Mouse (Mus musculus): ENCODE data around the gene Grsf1. TPM values are rescaled to one million over a fixed set of nuclear protein-coding genes. Genes with fewer than 3 reads are reported as not detected.

Grsf1 gene
- total RNA-seq, 4 experiments from 2014 or later = 121 to 154 (median 133) TPM

- DNase-seq = no peak
Measured at GRCm38 (mm10) chr5:88629987-88630386, 46.0 kb downstream of the Grsf1 start.

GRCm38 (mm10) chr5:88629125-88629524 lies 46.8 kb downstream of the Grsf1 start:
- DNase-seq = no peak

- DNase-seq = no peak
Measured at GRCm38 (mm10) chr5:88627545-88627944, 48.4 kb downstream of the Grsf1 start.

- DNase-seq = no peak
Measured at GRCm38 (mm10) chr5:88616988-88617387, 59.0 kb downstream of the Grsf1 start.

GRCm38 (mm10) chr5:88614129-88614528 lies 61.8 kb downstream of the Grsf1 start:
- no peak for DNase-seq

Other genes starting within 250 kb of the Grsf1 start
- not detected for gene Ambn, start 220.2 kb downstream of the Grsf1 start, total RNA-seq (2022)
- gene Enam, start 188.2 kb downstream of the Grsf1 start, total RNA-seq (2022) = not detected
- 1 to 10 TPM; 1.7 to 5.9 (median 3.2) TPM for gene Jchain, start 148.3 kb downstream of the Grsf1 start, total RNA-seq (2022)
- 10 to 100 TPM; 30.5 to 39.0 (median 35.2) TPM for gene Utp3, start 121.7 kb downstream of the Grsf1 start, total RNA-seq (2022)
- gene Rufy3, start 111.1 kb downstream of the Grsf1 start, total RNA-seq (2022) = 10 to 100 TPM; 31.8 to 45.7 (median 40.1) TPM
- 10 to 100 TPM; 33.4 to 37.1 (median 36.0) TPM for gene Mob1b, start 44.7 kb upstream of the Grsf1 start, total RNA-seq (2022)
- 1 to 10 TPM; 3.2 to 4.0 (median 3.6) TPM for gene Dck, start 88.8 kb upstream of the Grsf1 start, total RNA-seq (2022)
- gene Slc4a4, start 210.6 kb upstream of the Grsf1 start, total RNA-seq (2022) = 10 to 100 TPM in 2 of 4 experiments, 1 to 10 TPM in 2; 4.2 to 26.9 (median 17.4) TPM